9 mouse cellular contexts compared by ENCODE assay signal in genomic region chr5:150600554-150601440, GRCm38 (mm10). TPM values are rescaled to one million over a fixed set of nuclear protein-coding genes. Genes with fewer than 3 reads are reported as not detected.
DNase-seq lines count a peak whose midpoint lies in the region; ATAC-seq and TF ChIP-seq lines count a peak whose summit lies in the region.
"Had no signal": no experiment of that assay in that cellular context is flagged by ENCODE, and none has a peak within 500 bp of the region (broad histone marks: within the 10 kb centered on the region; RNA-seq: fewer than 3 reads in every experiment).

No protein-coding gene starts in this region.

- no peak overlapping the region for H3K4me2 ChIP-seq in lung, embryonic 15.5 days
- H3K4me2 ChIP-seq in liver, embryonic 16.5 days (ENCODE audit: low read depth, low read length): no peak overlapping the region; the same call in 1 of the 2 replicates
- H3K4me2 ChIP-seq: heart, embryonic 13.5 days had no signal

- no peak overlapping the region for H3K27ac ChIP-seq in lung, embryonic 15.5 days
- peak overlapping the region; percentile 22; the same call in 1 of the 2 replicates for H3K27ac ChIP-seq in liver, embryonic 16.5 days (ENCODE audit: low read length)
- H3K27ac ChIP-seq: heart, embryonic 13.5 days had no signal

- intact Hi-C loops in left cerebral cortex, postnatal 36 days (cut with DNase I): no loop called here

- no peak for TF ChIP-seq POLR2A in lung, adult 2 months (IDR thresholded peaks at IDR 0.05; ENCODE audit: borderline replicate concordance, extremely low read depth, low read depth, low read length)
- no peak for TF ChIP-seq POLR2A in brain, embryonic 14.5 days (IDR thresholded peaks at IDR 0.05; ENCODE audit: borderline replicate concordance, extremely low read depth, insufficient read depth, insufficient read length, poor library complexity, severe bottlenecking)

- H3K4me3 ChIP-seq in lung, embryonic 15.5 days: no peak overlapping the region
- H3K4me3 ChIP-seq in lung, adult 2 months (replicated peaks; ENCODE audit: extremely low read depth, low read depth, low read length): no peak overlapping the region
- no peak overlapping the region for H3K4me3 ChIP-seq in liver, embryonic 16.5 days (ENCODE audit: low read depth, low read length)
- H3K4me3 ChIP-seq: heart, embryonic 13.5 days had no signal

- H3K9me3 ChIP-seq in lung, embryonic 15.5 days: no peaks in the 10 kb centered on the region
- H3K9me3 ChIP-seq in liver, embryonic 16.5 days (replicated peaks; ENCODE audit: control insufficient read depth, low read length): no peaks in the 10 kb centered on the region
- H3K9me3 ChIP-seq: heart, embryonic 13.5 days had no signal

- H3K27me3 ChIP-seq in lung, embryonic 15.5 days: 0 out of 2 replicates have a peak, but pooled peaks cover 4% of the 10 kb centered on the region
- no peaks in the 10 kb centered on the region for H3K27me3 ChIP-seq in liver, embryonic 16.5 days (ENCODE audit: control insufficient read depth, insufficient read depth, low read depth, low read length)
- no peaks in the 10 kb centered on the region for H3K27me3 ChIP-seq in splenic B cell, adult 2 months (ENCODE audit: control insufficient read depth, insufficient read depth, low read length, poor library complexity, severe bottlenecking)

- H3K9ac ChIP-seq in lung, embryonic 15.5 days: no peak overlapping the region
- H3K9ac ChIP-seq in liver, embryonic 16.5 days (ENCODE audit: low read depth, low read length): 0 out of 2 replicates have a peak overlapping the region, but pooled peaks have one; percentile 14
- H3K9ac ChIP-seq: heart, embryonic 13.5 days had no signal

- H3K36me3 ChIP-seq in lung, embryonic 15.5 days: no peaks in the 10 kb centered on the region
- H3K36me3 ChIP-seq in liver, embryonic 16.5 days (ENCODE audit: control insufficient read depth, insufficient read depth): no peaks in the 10 kb centered on the region
- H3K36me3 ChIP-seq in splenic B cell, adult 2 months (ENCODE audit: control insufficient read depth, insufficient read depth, low read length, poor library complexity, severe bottlenecking): no peaks in the 10 kb centered on the region

- DNase-seq in lung, adult 2 months: no peak
- DNase-seq in brain, embryonic 14.5 days (ENCODE audit: low read depth): peak; percentile 17
- peak; percentile 60 for DNase-seq in splenic B cell, adult 2 months (ENCODE audit: low read depth, low spot score)
- DNase-seq in left cerebral cortex, postnatal 36 days (ENCODE audit: low spot score in 2 of 2): no peak
- no peak for DNase-seq in layer of hippocampus, adult 9-11 months
- DNase-seq in layer of hippocampus, adult 11-12 months (ENCODE audit: low spot score): no peak

- 62% methylated on average over 20 of the region's 20 CpGs for WGBS in lung, embryonic 15.5 days
- WGBS in lung, adult 2 months: 58% methylated on average over 20 of the region's 20 CpGs
- WGBS in liver, embryonic 16.5 days (ENCODE audit: insufficient replicate concordance): 49% methylated on average over 20 of the region's 20 CpGs

- TF ChIP-seq CTCF in lung, adult 2 months (IDR thresholded peaks at IDR 0.05; ENCODE audit: insufficient read depth, low read length): no peak
- TF ChIP-seq CTCF in brain, embryonic 14.5 days (IDR thresholded peaks at IDR 0.05; ENCODE audit: borderline replicate concordance, extremely low read depth, insufficient read depth, insufficient read length): no peak

- H3K4me1 ChIP-seq in lung, embryonic 15.5 days: 0 out of 2 replicates have a peak, but pooled peaks cover 13% of the 10 kb centered on the region
- no peaks in the 10 kb centered on the region for H3K4me1 ChIP-seq in lung, adult 2 months (ENCODE audit: control insufficient read depth, insufficient read depth, low read length)
- peaks cover 24% of the 10 kb centered on the region for H3K4me1 ChIP-seq in liver, embryonic 16.5 days (ENCODE audit: control insufficient read depth, low read depth, low read length)

- 0 out of 2 replicates have a peak, but pooled peaks have one; percentile 31 for ATAC-seq in lung, embryonic 15.5 days (ENCODE audit: borderline replicate concordance, extremely low read depth, low FRiP score, low TSS enrichment)
- no peak for ATAC-seq in liver, embryonic 16.5 days (ENCODE audit: low read depth)

RNA-seq across cellular contexts. Expression of gene N4bp2l1, which starts 3.8 kb away (rescaled TPM):
- 4.7 and 5.8 TPM in 2 replicates for polyA plus RNA-seq in lung, embryonic 15.5 days (2015; fragmentation: Nextera tagmentation; extraction: Ambion mirVana)
- 11.6 and 14.9 TPM in 2 replicates for polyA plus RNA-seq in lung, adult 2 months (2012; rRNA removed)
- polyA plus RNA-seq in brain, embryonic 14.5 days (2012; rRNA removed): 13.1 and 15.9 TPM in 2 replicates
- 17.4 and 17.7 TPM in 2 replicates for polyA plus RNA-seq in liver, embryonic 16.5 days (2015; fragmentation: Nextera tagmentation; extraction: Ambion mirVana)
- 10 to 100 TPM; 48.3 to 64.8 TPM for total RNA-seq in left cerebral cortex, postnatal 36 days (2021)

Comparison
In these comparisons a context has a peak if more than half of its experiments do, and no peak if none do; other contexts are left out.
1. DNase-seq: peak in brain, embryonic 14.5 days (single experiment) and splenic B cell, adult 2 months (single experiment); none in lung, adult 2 months (single experiment), left cerebral cortex, postnatal 36 days (0 of 2), layer of hippocampus, adult 9-11 months (single experiment) and layer of hippocampus, adult 11-12 months (single experiment).